Mouse (Mus musculus) heart, embryonic 16.5 days (tissue): Measurements from ENCODE around the gene Cby1. TPM values are rescaled to one million over a fixed set of nuclear protein-coding genes. Genes with fewer than 3 reads are reported as not detected.

Experiments used
- ATAC-seq: fragments of 200-750 bp; cut with Nextera tagmentation; replicated peaks from 2 replicates; pipeline ENCODE4 v1.8.0; 2017; ENCODE audit warnings: moderate number of reproducible peaks; ENCODE audit not compliant: insufficient read depth, low FRiP score; ENCODE audit errors: extremely low read depth
- H3K27ac ChIP-seq: fragments of 300-500 bp; sonication (generic); 2 replicates; pipeline ENCODE4 v1.5.1; 2014; ENCODE audit warnings: mild to moderate bottlenecking, low read length, control low read depth, moderate library complexity
- H3K27me3 ChIP-seq: fragments of 300-500 bp; sonication (generic); 2 replicates; pipeline ENCODE4 v1.6.1; 2014; ENCODE audit warnings: low read length, mixed read lengths; ENCODE audit not compliant: control insufficient read depth, insufficient read depth
- H3K36me3 ChIP-seq: fragments of 300-500 bp; sonication (generic); 2 replicates; pipeline ENCODE4 v1.6.1; 2014; ENCODE audit not compliant: control insufficient read depth, insufficient read depth
- H3K4me1 ChIP-seq: fragments of 300-500 bp; sonication (generic); 2 replicates; pipeline ENCODE4 v1.6.1; 2014; ENCODE audit warnings: low read length, mixed read lengths; ENCODE audit not compliant: control insufficient read depth, insufficient read depth
- H3K4me2 ChIP-seq: fragments of 300-500 bp; sonication (generic); 2 replicates; pipeline ENCODE4 v1.6.1; 2014; ENCODE audit warnings: low read depth, mild to moderate bottlenecking, control low read depth, low read length
- H3K4me3 ChIP-seq: fragments of 300-500 bp; sonication (generic); 2 replicates; pipeline ENCODE4 v1.5.1; 2014; ENCODE audit warnings: mild to moderate bottlenecking, control low read depth, low read length
- H3K9ac ChIP-seq: fragments of 300-500 bp; sonication (generic); 2 replicates; pipeline ENCODE4 v1.6.1; 2014; ENCODE audit warnings: low read length, control low read depth
- H3K9me3 ChIP-seq: fragments of 300-500 bp; sonication (generic); replicated peaks from 2 replicates; pipeline ENCODE4 v1.6.1; 2016; ENCODE audit warnings: low read length; ENCODE audit not compliant: control insufficient read depth
- WGBS: fragments of 180-500 bp; shearing (Covaris S2); extraction: QIAGEN DNeasy Blood & Tissue Kit; methylation state at CpG from one replicate; pipeline ENCODE4 v1.1.7; 2014; 5-methylcytosine and 5-hydroxymethylcytosine counted together
- polyA plus RNA-seq: library from polyadenylated mRNA; unstranded; fragments of >200 nt; fragmentation: Nextera tagmentation; extraction: Ambion mirVana; gene quantifications from 2 replicates; pipeline ENCODE4 v1.2.1, GENCODE M21; 2015

The Cby1 gene
- polyA plus RNA-seq, 1 experiment from 2014 or later: 59.8 TPM

- H3K4me3 ChIP-seq: no peak overlapping the region
- no peak overlapping the region for H3K27ac ChIP-seq
- H3K36me3 ChIP-seq: peaks cover 5% of the 10 kb centered on the region; the same call in 1 of the 2 replicates
- no peaks in the 10 kb centered on the region for H3K9me3 ChIP-seq
- 89% methylated on average over 5 of the region's 5 CpGs for WGBS
- H3K9ac ChIP-seq: no peak overlapping the region
- H3K4me2 ChIP-seq: peak overlapping the region; percentile 85
- no peak for ATAC-seq
- H3K27me3 ChIP-seq: no peaks in the 10 kb centered on the region
- peaks cover 39% of the 10 kb centered on the region for H3K4me1 ChIP-seq
Measured at GRCm38 (mm10) chr15:79692334-79692733, 33.3 kb downstream of the Cby1 start.

GRCm38 (mm10) chr15:79693740-79694139, 34.7 kb downstream of the Cby1 start:
- no peaks in the 10 kb centered on the region for H3K9me3 ChIP-seq
- peak overlapping the region; percentile 24; the same call in 1 of the 2 replicates for H3K4me2 ChIP-seq
- no peak overlapping the region for H3K27ac ChIP-seq
- H3K9ac ChIP-seq: no peak overlapping the region; the same call in 1 of the 2 replicates
- WGBS: 59% methylated on average over 11 of the region's 11 CpGs
- H3K4me1 ChIP-seq: peaks cover 35% of the 10 kb centered on the region
- H3K27me3 ChIP-seq: no peaks in the 10 kb centered on the region
- H3K36me3 ChIP-seq: peaks cover 5% of the 10 kb centered on the region; the same call in 1 of the 2 replicates
- no peak overlapping the region; the same call in 1 of the 2 replicates for H3K4me3 ChIP-seq
- ATAC-seq: no peak

GRCm38 (mm10) chr15:79694512-79694911, 35.5 kb downstream of the Cby1 start:
- no peak for ATAC-seq
- no peak overlapping the region for H3K9ac ChIP-seq
- H3K4me3 ChIP-seq: no peak overlapping the region
- no peaks in the 10 kb centered on the region for H3K9me3 ChIP-seq
- H3K4me1 ChIP-seq: peaks cover 34% of the 10 kb centered on the region
- WGBS: 77% methylated on average over 4 of the region's 4 CpGs
- peaks cover 5% of the 10 kb centered on the region; the same call in 1 of the 2 replicates for H3K36me3 ChIP-seq
- no peak overlapping the region for H3K27ac ChIP-seq
- no peaks in the 10 kb centered on the region for H3K27me3 ChIP-seq
- no peak overlapping the region for H3K4me2 ChIP-seq

GRCm38 (mm10) chr15:79695516-79695915, 36.5 kb downstream of the Cby1 start:
- Histone ChIP-seq H3K27me3 (no peaks in the 10 kb centered on the region), H3K4me2 (no peak overlapping the region), H3K27ac (no peak overlapping the region), H3K9ac (no peak overlapping the region), H3K9me3 (no peaks in the 10 kb centered on the region), H3K4me1 (peaks cover 30% of the 10 kb centered on the region), H3K4me3 (no peak overlapping the region), H3K36me3 (peaks cover 5% of the 10 kb centered on the region; the same call in 1 of the 2 replicates)
- ATAC-seq: no peak
- 49% methylated on average over 3 of the region's 3 CpGs for WGBS

- ATAC-seq: no peak
- H3K27me3 ChIP-seq: no peaks in the 10 kb centered on the region
- WGBS: 95% methylated on average over 2 of the region's 2 CpGs
- no peak overlapping the region for H3K9ac ChIP-seq
- H3K4me1 ChIP-seq: peaks cover 28% of the 10 kb centered on the region
- no peaks in the 10 kb centered on the region for H3K9me3 ChIP-seq
- H3K4me2 ChIP-seq: no peak overlapping the region
- H3K4me3 ChIP-seq: no peak overlapping the region
- H3K27ac ChIP-seq: no peak overlapping the region
- H3K36me3 ChIP-seq: peaks cover 5% of the 10 kb centered on the region; the same call in 1 of the 2 replicates
Measured at GRCm38 (mm10) chr15:79696508-79696907, 37.5 kb downstream of the Cby1 start.

GRCm38 (mm10) chr15:79697011-79697410, 38.0 kb downstream of the Cby1 start:
- Histone ChIP-seq H3K9me3 (no peaks in the 10 kb centered on the region), H3K4me2 (no peak overlapping the region), H3K27ac (no peak overlapping the region), H3K9ac (no peak overlapping the region), H3K36me3 (peaks cover 5% of the 10 kb centered on the region; the same call in 1 of the 2 replicates), H3K4me3 (no peak overlapping the region), H3K4me1 (peaks cover 23% of the 10 kb centered on the region), H3K27me3 (no peaks in the 10 kb centered on the region)
- 85% methylated on average over 6 of the region's 6 CpGs for WGBS
- ATAC-seq: no peak

GRCm38 (mm10) chr15:79697558-79698187, 38.7 kb downstream of the Cby1 start:
- Histone ChIP-seq H3K27me3 (no peaks in the 10 kb centered on the region), H3K27ac (no peak overlapping the region), H3K4me1 (peaks cover 17% of the 10 kb centered on the region), H3K36me3 (peaks cover 5% of the 10 kb centered on the region; the same call in 1 of the 2 replicates), H3K4me2 (no peak overlapping the region), H3K4me3 (no peak overlapping the region), H3K9ac (no peak overlapping the region), H3K9me3 (no peaks in the 10 kb centered on the region)
- 77% methylated on average over 9 of the region's 9 CpGs for WGBS
- no peak for ATAC-seq

GRCm38 (mm10) chr15:79706603-79707214, 47.7 kb downstream of the Cby1 start:
- H3K4me3 ChIP-seq: no peak overlapping the region
- H3K27me3 ChIP-seq: no peaks in the 10 kb centered on the region
- H3K4me1 ChIP-seq: no peaks in the 10 kb centered on the region; the same call in 1 of the 2 replicates
- H3K36me3 ChIP-seq: peaks cover 19% of the 10 kb centered on the region; the same call in 1 of the 2 replicates
- WGBS: 68% methylated on average over 17 of the region's 17 CpGs
- H3K9me3 ChIP-seq: no peaks in the 10 kb centered on the region
- H3K4me2 ChIP-seq: no peak overlapping the region
- H3K27ac ChIP-seq: no peak overlapping the region
- no peak for ATAC-seq
- no peak overlapping the region for H3K9ac ChIP-seq

GRCm38 (mm10) chr15:79708229-79708822, 49.3 kb downstream of the Cby1 start:
- no peak overlapping the region for H3K9ac ChIP-seq
- no peak overlapping the region for H3K4me3 ChIP-seq
- peaks cover 31% of the 10 kb centered on the region for H3K36me3 ChIP-seq
- ATAC-seq: no peak
- WGBS: 86% methylated on average over 5 of the region's 5 CpGs
- H3K4me2 ChIP-seq: no peak overlapping the region
- no peaks in the 10 kb centered on the region for H3K9me3 ChIP-seq
- H3K27ac ChIP-seq: no peak overlapping the region
- no peaks in the 10 kb centered on the region for H3K27me3 ChIP-seq
- no peaks in the 10 kb centered on the region; the same call in 1 of the 2 replicates for H3K4me1 ChIP-seq
